ENCODE assay signal across 8 mouse cellular contexts in genomic region chr5:72203028-72203733, GRCm38 (mm10). TPM values are rescaled to one million over a fixed set of nuclear protein-coding genes. Genes with fewer than 3 reads are reported as not detected.
DNase-seq lines count a peak whose midpoint lies in the region; ATAC-seq and TF ChIP-seq lines count a peak whose summit lies in the region.

No protein-coding gene starts in this region.

- no peak overlapping the region for H3K27ac ChIP-seq in forebrain, embryonic 16.5 days (ENCODE audit: low read length)
- peak overlapping the region; percentile 69 for H3K27ac ChIP-seq in layer of hippocampus, adult 2 months
- H3K27ac ChIP-seq in lung, embryonic 14.5 days (ENCODE audit: low read depth) = peak overlapping the region; percentile 67; the same call in 1 of the 2 replicates
- no peak overlapping the region for H3K27ac ChIP-seq in olfactory bulb, adult 2 months (ENCODE audit: insufficient read depth, low read depth, low read length)
- H3K27ac ChIP-seq in thymus, adult 2 months (ENCODE audit: control insufficient read depth, insufficient read depth, low read length) = no peak overlapping the region

- peak overlapping the region; percentile 74 for H3K4me3 ChIP-seq in G1E (ENCODE audit: low read depth, low read length)
- peak overlapping the region; percentile 57 for H3K4me3 ChIP-seq in forebrain, embryonic 16.5 days (replicated peaks; ENCODE audit: low read length)
- peak overlapping the region; percentile 78 for H3K4me3 ChIP-seq in layer of hippocampus, adult 2 months
- peak overlapping the region; percentile 58 for H3K4me3 ChIP-seq in lung, embryonic 14.5 days (ENCODE audit: low read depth, low read length)
- peak overlapping the region; percentile 54 for H3K4me3 ChIP-seq in olfactory bulb, adult 2 months (ENCODE audit: insufficient read depth, low read depth, low read length)
- peak overlapping the region; percentile 96 for H3K4me3 ChIP-seq in thymus, adult 2 months (ENCODE audit: control insufficient read depth, insufficient read depth, low read length)

- no peaks in the 10 kb centered on the region for H3K9me3 ChIP-seq in G1E (replicated peaks)
- no peaks in the 10 kb centered on the region for H3K9me3 ChIP-seq in forebrain, embryonic 16.5 days (ENCODE audit: control insufficient read depth, low read length)
- no peaks in the 10 kb centered on the region for H3K9me3 ChIP-seq in lung, embryonic 14.5 days (ENCODE audit: low read depth, low read length)

- no peaks in the 10 kb centered on the region for H3K27me3 ChIP-seq in G1E (ENCODE audit: insufficient read depth, low read length)
- no peaks in the 10 kb centered on the region for H3K27me3 ChIP-seq in forebrain, embryonic 16.5 days (replicated peaks; ENCODE audit: control insufficient read depth, insufficient read depth, low read length)
- H3K27me3 ChIP-seq in lung, embryonic 14.5 days (ENCODE audit: insufficient read depth, low read length) = no peaks in the 10 kb centered on the region
- no peaks in the 10 kb centered on the region for H3K27me3 ChIP-seq in thymus, adult 2 months (ENCODE audit: control insufficient read depth, insufficient read depth, low read length)

- H3K9ac ChIP-seq in forebrain, embryonic 16.5 days (replicated peaks; ENCODE audit: low read depth, low read length) = peak overlapping the region; percentile 58
- peak overlapping the region; percentile 52 for H3K9ac ChIP-seq in lung, embryonic 14.5 days

- peak; percentile 66 for TF ChIP-seq POLR2A in olfactory bulb, adult 2 months (IDR thresholded peaks at IDR 0.05; ENCODE audit: insufficient read depth, low read depth, low read length)
- TF ChIP-seq POLR2A in thymus, adult 2 months (IDR thresholded peaks at IDR 0.05; ENCODE audit: control insufficient read depth, extremely low read depth, insufficient read depth, low read length, poor library complexity) = peak; percentile 83

- ATAC-seq in G1E (ENCODE audit: extremely low read depth, insufficient number of reproducible peaks, low FRiP score, poor library complexity, severe bottlenecking) = peak; percentile 99
- ATAC-seq in forebrain, embryonic 16.5 days = peak; percentile 99
- peak; percentile 99 for ATAC-seq in lung, embryonic 14.5 days (ENCODE audit: insufficient read depth)

- peaks cover 38% of the 10 kb centered on the region for H3K4me1 ChIP-seq in G1E (ENCODE audit: insufficient read depth, low read depth, low read length)
- H3K4me1 ChIP-seq in forebrain, embryonic 16.5 days (replicated peaks; ENCODE audit: control insufficient read depth, insufficient read depth, low read length) = peaks cover 6% of the 10 kb centered on the region
- H3K4me1 ChIP-seq in lung, embryonic 14.5 days (ENCODE audit: insufficient read depth) = peaks cover 3% of the 10 kb centered on the region; the same call in 1 of the 2 replicates
- H3K4me1 ChIP-seq in olfactory bulb, adult 2 months (ENCODE audit: control insufficient read depth, insufficient read depth, low read length) = peaks cover 7% of the 10 kb centered on the region; the same call in 1 of the 2 replicates
- peaks cover 2% of the 10 kb centered on the region for H3K4me1 ChIP-seq in thymus, adult 2 months (replicated peaks; ENCODE audit: control insufficient read depth, insufficient read depth, low read length)

- no peak for TF ChIP-seq CTCF in G1E (IDR thresholded peaks at IDR 0.05; ENCODE audit: low read depth, low read length)
- peak; percentile 65 for TF ChIP-seq CTCF in layer of hippocampus, adult 2 months (conservative IDR thresholded peaks at IDR 0.05)
- TF ChIP-seq CTCF in lung, embryonic 14.5 days (IDR thresholded peaks at IDR 0.05; ENCODE audit: low read depth) = 0 out of 2 replicates have a peak, but pooled peaks have one; percentile 17
- TF ChIP-seq CTCF in olfactory bulb, adult 2 months (IDR thresholded peaks at IDR 0.05; ENCODE audit: insufficient read depth, low read depth, low read length) = no peak
- peak; percentile 50; the same call in 1 of the 2 replicates for TF ChIP-seq CTCF in thymus, adult 2 months (IDR thresholded peaks at IDR 0.05; ENCODE audit: borderline replicate concordance, control insufficient read depth, extremely low read depth, insufficient read depth, low read length, poor library complexity)

- DNase-seq in G1E (ENCODE audit: low spot score) = peak; percentile 94
- DNase-seq in cerebellum, adult 18-20 months = peak; percentile 54 to 57
- peak; percentile 95 to 97 for DNase-seq in heart, postnatal 36 days
- peak; percentile 82 to 87 for DNase-seq in layer of hippocampus, adult 2 months (ENCODE audit: low spot score in 2 of 2)
- peak; percentile 97 for DNase-seq in lung, embryonic 14.5 days
- peak; percentile 92 for DNase-seq in thymus, adult 2 months

- intact Hi-C loops in heart, postnatal 36 days (cut with DNase I) = no loop called here

- peak overlapping the region; percentile 95 for H3K4me2 ChIP-seq in forebrain, embryonic 16.5 days (ENCODE audit: low read length)
- H3K4me2 ChIP-seq in lung, embryonic 14.5 days = peak overlapping the region; percentile 82

- H3K36me3 ChIP-seq in G1E (replicated peaks) = peaks cover 18% of the 10 kb centered on the region
- no peaks in the 10 kb centered on the region for H3K36me3 ChIP-seq in forebrain, embryonic 16.5 days (ENCODE audit: control insufficient read depth, insufficient read depth)
- H3K36me3 ChIP-seq in lung, embryonic 14.5 days (ENCODE audit: insufficient read depth) = no peaks in the 10 kb centered on the region
- H3K36me3 ChIP-seq in thymus, adult 2 months (ENCODE audit: control insufficient read depth, insufficient read depth, low read length) = no peaks in the 10 kb centered on the region

- WGBS in forebrain, embryonic 16.5 days = under 1% methylated on average over 32 of the region's 32 CpGs
- under 1% methylated on average over 32 of the region's 32 CpGs for WGBS in lung, embryonic 14.5 days
- under 1% methylated on average over 32 of the region's 32 CpGs for WGBS in olfactory bulb, adult 2 months
- 2% methylated on average over 32 of the region's 32 CpGs for WGBS in thymus, adult 2 months

RNA-seq across cellular contexts. Expression of gene Commd8, which starts 35.2 kb away (rescaled TPM):
- total RNA-seq in G1E (2014; fragmentation: Nextera tagmentation) (70.9 and 81.8 TPM in 2 replicates), G1E (2017) (118 and 144 TPM in 2 replicates)
- polyA plus RNA-seq in G1E (2012) = 4.9 and 8.6 TPM in 2 replicates
- polyA plus RNA-seq in forebrain, embryonic 16.5 days (2015; fragmentation: Nextera tagmentation; extraction: Ambion mirVana) = 146 and 163 TPM in 2 replicates
- 10 to 100 TPM; 45.6 to 46.7 TPM for total RNA-seq in heart, postnatal 36 days (2021)
- 100 to 1,000 TPM; 105 to 113 TPM for total RNA-seq in layer of hippocampus, adult 2 months (2021)
- 122 and 128 TPM in 2 replicates for polyA plus RNA-seq in lung, embryonic 14.5 days (2014; fragmentation: Nextera tagmentation; extraction: Ambion mirVana)
- not detected in 2 replicates for polyA plus RNA-seq in olfactory bulb, adult 2 months (2012; ENCODE audit: insufficient read depth, insufficient read length, low replicate concordance, missing spikeins)
- 7.0 and 7.9 TPM in 2 replicates for polyA plus RNA-seq in thymus, adult 2 months (2012; rRNA removed)

Comparison
In these comparisons a context has a peak if more than half of its experiments do, and no peak if none do; other contexts are left out.
1. CTCF ChIP-seq: peak in layer of hippocampus, adult 2 months (single experiment), lung, embryonic 14.5 days (single experiment) and thymus, adult 2 months (single experiment); none in G1E (single experiment) and olfactory bulb, adult 2 months (single experiment).
2. H3K27ac ChIP-seq: peak in layer of hippocampus, adult 2 months (single experiment) and lung, embryonic 14.5 days (single experiment); none in forebrain, embryonic 16.5 days (single experiment), olfactory bulb, adult 2 months (single experiment) and thymus, adult 2 months (single experiment).
3. Peak in every context shown above with its lines, with median percentiles within 50 percentile points of each other: ATAC-seq, DNase-seq and H3K4me3 ChIP-seq.